Mouse (Mus musculus): ENCODE data around the gene Zbtb34. TPM values are rescaled to one million over a fixed set of nuclear protein-coding genes. Genes with fewer than 3 reads are reported as not detected.

Gene Zbtb34
- polyA plus RNA-seq, 1 experiment from 2014 or later = 7.2 TPM

GRCm38 (mm10) chr2:33456242-33456641 lies 25.1 kb upstream of the Zbtb34 start:
- no peak overlapping the region for H3K27ac ChIP-seq
- no peak overlapping the region for H3K4me2 ChIP-seq
- no peaks in the 10 kb centered on the region; the same call in 1 of the 2 replicates for H3K4me1 ChIP-seq (replicated peaks)
- H3K9ac ChIP-seq = no peak overlapping the region
- no peaks in the 10 kb centered on the region for H3K9me3 ChIP-seq
- ATAC-seq (ENCODE audit: low FRiP score) = no peak
- peaks cover 69% of the 10 kb centered on the region for H3K36me3 ChIP-seq
- WGBS = 88% methylated on average over 5 of the region's 5 CpGs
- H3K4me3 ChIP-seq = no peak overlapping the region
- no peaks in the 10 kb centered on the region for H3K27me3 ChIP-seq

- no peak overlapping the region for H3K4me3 ChIP-seq
- ATAC-seq (ENCODE audit: low FRiP score) = no peak
- H3K4me2 ChIP-seq = no peak overlapping the region
- no peak overlapping the region for H3K27ac ChIP-seq
- H3K9me3 ChIP-seq = no peaks in the 10 kb centered on the region
- H3K9ac ChIP-seq = no peak overlapping the region
- WGBS = 83% methylated on average over 3 of the region's 3 CpGs
- H3K4me1 ChIP-seq (replicated peaks) = no peaks in the 10 kb centered on the region; the same call in 1 of the 2 replicates
- H3K36me3 ChIP-seq = peaks cover 68% of the 10 kb centered on the region
- H3K27me3 ChIP-seq = no peaks in the 10 kb centered on the region
These were observed 24.2 kb upstream of the Zbtb34 start for GRCm38 (mm10) chr2:33455350-33455749.

GRCm38 (mm10) chr2:33454816-33455215 lies 23.7 kb upstream of the Zbtb34 start:
- no peaks in the 10 kb centered on the region; the same call in 1 of the 2 replicates for H3K4me1 ChIP-seq (replicated peaks)
- no peak overlapping the region for H3K27ac ChIP-seq
- ATAC-seq (ENCODE audit: low FRiP score) = no peak
- no peak overlapping the region for H3K4me2 ChIP-seq
- H3K9ac ChIP-seq = no peak overlapping the region
- H3K4me3 ChIP-seq = no peak overlapping the region
- no peaks in the 10 kb centered on the region for H3K9me3 ChIP-seq
- WGBS = 88% methylated on average over 8 of the region's 8 CpGs
- no peaks in the 10 kb centered on the region for H3K27me3 ChIP-seq
- H3K36me3 ChIP-seq = peaks cover 65% of the 10 kb centered on the region

GRCm38 (mm10) chr2:33453476-33453875 lies 22.4 kb upstream of the Zbtb34 start:
- no peak overlapping the region for H3K9ac ChIP-seq
- no peak overlapping the region for H3K4me3 ChIP-seq
- no peak overlapping the region for H3K27ac ChIP-seq
- no peak overlapping the region for H3K4me2 ChIP-seq
- no peaks in the 10 kb centered on the region for H3K27me3 ChIP-seq
- peaks cover 73% of the 10 kb centered on the region for H3K36me3 ChIP-seq
- WGBS = 85% methylated on average over 3 of the region's 3 CpGs
- no peaks in the 10 kb centered on the region for H3K9me3 ChIP-seq
- no peak for ATAC-seq (ENCODE audit: low FRiP score)
- H3K4me1 ChIP-seq (replicated peaks) = no peaks in the 10 kb centered on the region; the same call in 1 of the 2 replicates

- H3K4me1 ChIP-seq (replicated peaks) = no peaks in the 10 kb centered on the region; the same call in 1 of the 2 replicates
- H3K9ac ChIP-seq = no peak overlapping the region
- H3K27me3 ChIP-seq = no peaks in the 10 kb centered on the region
- no peak overlapping the region for H3K27ac ChIP-seq
- H3K4me3 ChIP-seq = no peak overlapping the region
- 88% methylated on average over 5 of the region's 5 CpGs for WGBS
- no peaks in the 10 kb centered on the region for H3K9me3 ChIP-seq
- H3K4me2 ChIP-seq = no peak overlapping the region
- peaks cover 70% of the 10 kb centered on the region for H3K36me3 ChIP-seq
- ATAC-seq (ENCODE audit: low FRiP score) = no peak
These were observed 21.6 kb upstream of the Zbtb34 start for GRCm38 (mm10) chr2:33452721-33453120.

GRCm38 (mm10) chr2:33452140-33452539 lies 21.0 kb upstream of the Zbtb34 start:
- no peaks in the 10 kb centered on the region for H3K9me3 ChIP-seq
- H3K4me1 ChIP-seq (replicated peaks) = no peaks in the 10 kb centered on the region; the same call in 1 of the 2 replicates
- H3K27me3 ChIP-seq = no peaks in the 10 kb centered on the region
- H3K27ac ChIP-seq = no peak overlapping the region
- 59% methylated on average over 4 of the region's 4 CpGs for WGBS
- no peak overlapping the region for H3K4me3 ChIP-seq
- H3K9ac ChIP-seq = no peak overlapping the region
- ATAC-seq (ENCODE audit: low FRiP score) = no peak
- no peak overlapping the region for H3K4me2 ChIP-seq
- peaks cover 70% of the 10 kb centered on the region for H3K36me3 ChIP-seq

GRCm38 (mm10) chr2:33451038-33451978 lies 20.2 kb upstream of the Zbtb34 start:
- Histone ChIP-seq H3K27ac (no peak overlapping the region), H3K4me1 (replicated peaks) (no peaks in the 10 kb centered on the region; the same call in 1 of the 2 replicates), H3K36me3 (peaks cover 70% of the 10 kb centered on the region), H3K4me3 (no peak overlapping the region), H3K4me2 (no peak overlapping the region), H3K27me3 (no peaks in the 10 kb centered on the region), H3K9me3 (no peaks in the 10 kb centered on the region), H3K9ac (no peak overlapping the region)
- no peak for ATAC-seq (ENCODE audit: low FRiP score)
- WGBS = 88% methylated on average over 11 of the region's 11 CpGs

GRCm38 (mm10) chr2:33449119-33449873 lies 18.2 kb upstream of the Zbtb34 start:
- Histone ChIP-seq H3K27ac (no peak overlapping the region), H3K4me2 (no peak overlapping the region), H3K4me3 (no peak overlapping the region), H3K36me3 (peaks cover 53% of the 10 kb centered on the region), H3K27me3 (no peaks in the 10 kb centered on the region), H3K9ac (no peak overlapping the region), H3K9me3 (no peaks in the 10 kb centered on the region), H3K4me1 (replicated peaks) (no peaks in the 10 kb centered on the region; the same call in 1 of the 2 replicates)
- WGBS = 91% methylated on average over 22 of the region's 22 CpGs
- no peak for ATAC-seq (ENCODE audit: low FRiP score)

GRCm38 (mm10) chr2:33446796-33447195 lies 15.7 kb upstream of the Zbtb34 start:
- Histone ChIP-seq H3K27me3 (no peaks in the 10 kb centered on the region), H3K27ac (no peak overlapping the region), H3K4me3 (no peak overlapping the region), H3K9me3 (no peaks in the 10 kb centered on the region), H3K4me2 (no peak overlapping the region), H3K9ac (no peak overlapping the region), H3K36me3 (peaks cover 29% of the 10 kb centered on the region), H3K4me1 (replicated peaks) (no peaks in the 10 kb centered on the region)
- 69% methylated on average over 1 of the region's 1 CpGs for WGBS
- no peak for ATAC-seq (ENCODE audit: low FRiP score)

GRCm38 (mm10) chr2:33445741-33446140 lies 14.6 kb upstream of the Zbtb34 start:
- no peaks in the 10 kb centered on the region for H3K27me3 ChIP-seq
- H3K4me3 ChIP-seq = no peak overlapping the region
- WGBS = 92% methylated on average over 5 of the region's 5 CpGs
- H3K36me3 ChIP-seq = peaks cover 19% of the 10 kb centered on the region
- no peak overlapping the region for H3K27ac ChIP-seq
- H3K4me1 ChIP-seq (replicated peaks) = peaks cover 7% of the 10 kb centered on the region
- no peaks in the 10 kb centered on the region for H3K9me3 ChIP-seq
- no peak for ATAC-seq (ENCODE audit: low FRiP score)
- no peak overlapping the region for H3K4me2 ChIP-seq
- H3K9ac ChIP-seq = no peak overlapping the region

GRCm38 (mm10) chr2:33444862-33445261 lies 13.7 kb upstream of the Zbtb34 start:
- peaks cover 14% of the 10 kb centered on the region for H3K4me1 ChIP-seq (replicated peaks)
- H3K36me3 ChIP-seq = peaks cover 15% of the 10 kb centered on the region
- H3K27me3 ChIP-seq = no peaks in the 10 kb centered on the region
- no peak overlapping the region for H3K4me2 ChIP-seq
- H3K9ac ChIP-seq = no peak overlapping the region
- H3K4me3 ChIP-seq = no peak overlapping the region
- ATAC-seq (ENCODE audit: low FRiP score) = no peak
- H3K27ac ChIP-seq = no peak overlapping the region
- H3K9me3 ChIP-seq = no peaks in the 10 kb centered on the region

- Histone ChIP-seq H3K27me3 (no peaks in the 10 kb centered on the region), H3K9me3 (no peaks in the 10 kb centered on the region), H3K4me2 (no peak overlapping the region), H3K27ac (no peak overlapping the region), H3K9ac (0 out of 2 replicates have a peak overlapping the region, but pooled peaks have one; percentile 5), H3K36me3 (peaks cover 10% of the 10 kb centered on the region), H3K4me3 (no peak overlapping the region), H3K4me1 (replicated peaks) (peaks cover 19% of the 10 kb centered on the region)
- no peak for ATAC-seq (ENCODE audit: low FRiP score)
- 38% methylated on average over 5 of the region's 5 CpGs for WGBS
These were observed 13.2 kb upstream of the Zbtb34 start for GRCm38 (mm10) chr2:33444358-33444757.
